Mouse (Mus musculus) forebrain, embryonic 12.5 days (tissue): ENCODE measurements at regions not wholly inside any gene's neighbourhood (a gene's known extent, or its start where the extent isn't known, plus 50 kb on each side); places are given as distances from the start of the nearest gene placed in this dataset.

Source experiments
- ATAC-seq: fragments of 200-750 bp; cut with Nextera tagmentation; 2 replicates; pipeline ENCODE4 v1.8.0; 2017; ENCODE audit warnings: moderate TSS enrichment; ENCODE audit not compliant: low FRiP score
- H3K27ac ChIP-seq: fragments of 300-500 bp; sonication (generic); 2 replicates; pipeline ENCODE4 v1.5.1; 2016; ENCODE audit warnings: mild to moderate bottlenecking
- H3K27me3 ChIP-seq: fragments of 300-500 bp; sonication (generic); 2 replicates; pipeline ENCODE4 v1.6.1; 2016; ENCODE audit warnings: mild to moderate bottlenecking
- H3K36me3 ChIP-seq: fragments of 300-500 bp; sonication (generic); replicated peaks from 2 replicates; pipeline ENCODE4 v1.6.1; 2016; ENCODE audit warnings: mild to moderate bottlenecking
- H3K4me1 ChIP-seq: fragments of 300-500 bp; sonication (generic); 2 replicates; pipeline ENCODE4 v1.6.1; 2016
- H3K4me2 ChIP-seq: fragments of 300-500 bp; sonication (generic); 2 replicates; pipeline ENCODE4 v1.6.1; 2016; ENCODE audit warnings: mild to moderate bottlenecking, moderate library complexity
- H3K4me3 ChIP-seq: fragments of 300-500 bp; sonication (generic); replicated peaks from 2 replicates; pipeline ENCODE4 v1.5.1; 2016; ENCODE audit warnings: mild to moderate bottlenecking
- H3K9ac ChIP-seq: fragments of 300-500 bp; sonication (generic); 2 replicates; pipeline ENCODE4 v1.6.1; 2016; ENCODE audit warnings: mild to moderate bottlenecking
- H3K9me3 ChIP-seq: fragments of 300-500 bp; sonication (generic); 2 replicates; pipeline ENCODE4 v1.6.1; 2016
- WGBS: fragments of 180-500 bp; shearing (Covaris S2); methylation state at CpG from one replicate; pipeline ENCODE4 v1.1.7; 2016; 5-methylcytosine and 5-hydroxymethylcytosine counted together

GRCm38 (mm10) chr5:75825576-75825975 is 152.7 kb downstream of the Kdr start:
- H3K4me3 ChIP-seq: no peak overlapping the region
- WGBS: 82% methylated on average over 5 of the region's 5 CpGs
- H3K9ac ChIP-seq: no peak overlapping the region
- H3K9me3 ChIP-seq: no peaks in the 10 kb centered on the region
- no peaks in the 10 kb centered on the region for H3K27me3 ChIP-seq
- no peaks in the 10 kb centered on the region for H3K36me3 ChIP-seq
- H3K4me1 ChIP-seq: peaks cover 3% of the 10 kb centered on the region; the same call in 1 of the 2 replicates
- ATAC-seq: no peak
- H3K4me2 ChIP-seq: no peak overlapping the region
- H3K27ac ChIP-seq: no peak overlapping the region

GRCm38 (mm10) chr5:75824660-75825059 is 153.6 kb downstream of the Kdr start:
- Histone ChIP-seq H3K27ac (no peak overlapping the region), H3K36me3 (no peaks in the 10 kb centered on the region), H3K9me3 (no peaks in the 10 kb centered on the region), H3K4me2 (no peak overlapping the region), H3K4me1 (no peaks in the 10 kb centered on the region), H3K9ac (no peak overlapping the region), H3K4me3 (no peak overlapping the region), H3K27me3 (no peaks in the 10 kb centered on the region)
- no peak for ATAC-seq
- WGBS: 87% methylated on average over 4 of the region's 4 CpGs

GRCm38 (mm10) chr5:75823646-75824045 is 154.6 kb downstream of the Kdr start:
- H3K4me1 ChIP-seq: no peaks in the 10 kb centered on the region
- ATAC-seq: no peak
- WGBS: 92% methylated on average over 3 of the region's 3 CpGs

GRCm38 (mm10) chr5:75817396-75817795 is 160.9 kb downstream of the Kdr start:
- H3K4me3 ChIP-seq: no peak overlapping the region
- no peak for ATAC-seq
- WGBS: 96% methylated on average over 13 of the region's 13 CpGs
- no peaks in the 10 kb centered on the region for H3K36me3 ChIP-seq
- H3K9me3 ChIP-seq: no peaks in the 10 kb centered on the region
- H3K4me1 ChIP-seq: no peaks in the 10 kb centered on the region
- H3K27ac ChIP-seq: no peak overlapping the region
- no peak overlapping the region for H3K4me2 ChIP-seq
- no peak overlapping the region for H3K9ac ChIP-seq
- 0 out of 2 replicates have a peak, but pooled peaks cover 6% of the 10 kb centered on the region for H3K27me3 ChIP-seq

More at GRCm38 (mm10) chr5:75823646-75824045, 154.6 kb downstream of the Kdr start:
- Histone ChIP-seq H3K9me3 (no peaks in the 10 kb centered on the region), H3K4me3 (no peak overlapping the region), H3K9ac (no peak overlapping the region), H3K4me2 (no peak overlapping the region), H3K36me3 (no peaks in the 10 kb centered on the region), H3K27ac (no peak overlapping the region), H3K27me3 (no peaks in the 10 kb centered on the region)

DNA sequence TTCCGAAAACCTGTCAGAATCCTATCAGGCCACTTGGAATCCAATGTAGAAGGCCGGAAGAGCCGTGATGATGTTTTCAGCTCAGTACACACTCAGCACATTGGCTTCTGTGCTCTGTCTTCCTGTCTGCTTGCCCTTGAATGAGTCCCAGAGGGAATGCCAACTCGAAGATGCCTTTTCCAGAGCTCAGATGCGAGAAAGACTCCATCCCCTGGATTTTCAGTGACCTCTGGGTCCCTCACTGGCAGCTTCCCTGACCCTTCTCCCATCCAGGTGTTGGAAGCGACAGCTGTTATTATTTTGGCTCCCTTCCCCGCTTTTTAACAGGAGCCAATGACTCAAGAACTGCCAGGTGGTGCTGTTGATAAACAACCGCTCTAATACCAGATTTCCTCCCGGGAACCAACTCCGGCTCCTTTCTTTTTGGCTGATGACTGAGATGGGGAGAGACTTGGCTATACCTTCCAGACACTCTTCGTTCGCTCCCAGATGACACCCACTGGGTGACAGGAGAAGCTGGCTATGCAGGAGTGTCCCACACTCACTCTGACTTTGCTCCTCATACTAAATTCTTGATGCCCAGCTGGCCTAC is 163.8 kb downstream of the Kdr start:
- H3K9me3 ChIP-seq: no peaks in the 10 kb centered on the region
- 0 out of 2 replicates have a peak, but pooled peaks cover 6% of the 10 kb centered on the region for H3K27me3 ChIP-seq
- WGBS: 88% methylated on average over 12 of the region's 12 CpGs
- no peak overlapping the region for H3K27ac ChIP-seq
- no peaks in the 10 kb centered on the region for H3K36me3 ChIP-seq
- H3K4me2 ChIP-seq: no peak overlapping the region
- no peak overlapping the region for H3K4me3 ChIP-seq
- H3K4me1 ChIP-seq: no peaks in the 10 kb centered on the region
- ATAC-seq: no peak
- no peak overlapping the region for H3K9ac ChIP-seq

GRCm38 (mm10) chr5:75812686-75813085 is 165.6 kb downstream of the Kdr start:
- Histone ChIP-seq H3K4me3 (no peak overlapping the region), H3K27ac (no peak overlapping the region), H3K9me3 (no peaks in the 10 kb centered on the region), H3K36me3 (no peaks in the 10 kb centered on the region), H3K4me1 (no peaks in the 10 kb centered on the region), H3K27me3 (0 out of 2 replicates have a peak, but pooled peaks cover 4% of the 10 kb centered on the region), H3K9ac (no peak overlapping the region), H3K4me2 (no peak overlapping the region)
- no peak for ATAC-seq
- 85% methylated on average over 4 of the region's 4 CpGs for WGBS

GRCm38 (mm10) chr5:75808551-75809332 is 169.5 kb downstream of the Kdr start:
- ATAC-seq: no peak
- no peaks in the 10 kb centered on the region for H3K27me3 ChIP-seq
- no peaks in the 10 kb centered on the region for H3K36me3 ChIP-seq
- H3K4me3 ChIP-seq: no peak overlapping the region
- no peak overlapping the region for H3K27ac ChIP-seq
- H3K9me3 ChIP-seq: no peaks in the 10 kb centered on the region
- no peaks in the 10 kb centered on the region for H3K4me1 ChIP-seq
- WGBS: 88% methylated on average over 18 of the region's 18 CpGs
- H3K4me2 ChIP-seq: no peak overlapping the region
- H3K9ac ChIP-seq: no peak overlapping the region

DNA sequence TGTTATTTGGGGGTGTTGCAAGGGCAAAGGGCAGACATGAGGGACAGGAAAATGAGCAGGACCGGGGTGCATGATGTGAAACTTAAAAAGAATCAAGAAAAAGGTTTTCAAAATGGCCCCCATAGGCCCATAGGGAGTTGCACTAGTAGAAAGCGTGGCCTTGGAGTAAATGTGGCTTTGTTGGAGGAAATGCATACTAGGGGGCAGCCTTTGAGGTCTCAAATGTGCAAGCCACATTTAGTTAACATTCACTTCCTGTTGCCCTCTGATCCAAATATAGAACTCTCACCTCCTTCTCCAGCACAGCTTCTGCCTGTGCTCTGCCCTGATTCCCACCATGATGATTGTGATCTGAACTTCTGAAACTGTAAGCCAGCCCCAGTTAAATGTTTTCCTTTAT is 173.2 kb downstream of the Kdr start:
- no peak overlapping the region for H3K4me2 ChIP-seq
- H3K4me1 ChIP-seq: peaks cover 2% of the 10 kb centered on the region; the same call in 1 of the 2 replicates
- H3K27ac ChIP-seq: no peak overlapping the region
- 76% methylated on average over 2 of the region's 2 CpGs for WGBS
- ATAC-seq: no peak
- no peak overlapping the region for H3K9ac ChIP-seq
- no peaks in the 10 kb centered on the region for H3K36me3 ChIP-seq
- H3K9me3 ChIP-seq: no peaks in the 10 kb centered on the region
- no peak overlapping the region for H3K4me3 ChIP-seq
- peaks cover 14% of the 10 kb centered on the region; the same call in 1 of the 2 replicates for H3K27me3 ChIP-seq

- Histone ChIP-seq H3K4me3 (no peak overlapping the region), H3K4me1 (peaks cover 7% of the 10 kb centered on the region; the same call in 1 of the 2 replicates), H3K9me3 (no peaks in the 10 kb centered on the region), H3K27ac (no peak overlapping the region), H3K36me3 (no peaks in the 10 kb centered on the region), H3K4me2 (no peak overlapping the region), H3K9ac (no peak overlapping the region), H3K27me3 (peaks cover 17% of the 10 kb centered on the region; the same call in 1 of the 2 replicates)
- no peak for ATAC-seq
- WGBS: 96% methylated on average over 2 of the region's 2 CpGs
Measured at GRCm38 (mm10) chr5:75804340-75804739, 173.9 kb downstream of the Kdr start.

GRCm38 (mm10) chr5:75803012-75803411 is 175.2 kb downstream of the Kdr start:
- H3K36me3 ChIP-seq: no peaks in the 10 kb centered on the region
- no peak overlapping the region for H3K27ac ChIP-seq
- H3K4me3 ChIP-seq: no peak overlapping the region
- H3K4me1 ChIP-seq: peaks cover 7% of the 10 kb centered on the region; the same call in 1 of the 2 replicates
- H3K9ac ChIP-seq: no peak overlapping the region
- ATAC-seq: no peak
- WGBS: 98% methylated on average over 2 of the region's 2 CpGs
- no peaks in the 10 kb centered on the region for H3K9me3 ChIP-seq
- no peak overlapping the region for H3K4me2 ChIP-seq
- H3K27me3 ChIP-seq: peaks cover 17% of the 10 kb centered on the region; the same call in 1 of the 2 replicates

DNA sequence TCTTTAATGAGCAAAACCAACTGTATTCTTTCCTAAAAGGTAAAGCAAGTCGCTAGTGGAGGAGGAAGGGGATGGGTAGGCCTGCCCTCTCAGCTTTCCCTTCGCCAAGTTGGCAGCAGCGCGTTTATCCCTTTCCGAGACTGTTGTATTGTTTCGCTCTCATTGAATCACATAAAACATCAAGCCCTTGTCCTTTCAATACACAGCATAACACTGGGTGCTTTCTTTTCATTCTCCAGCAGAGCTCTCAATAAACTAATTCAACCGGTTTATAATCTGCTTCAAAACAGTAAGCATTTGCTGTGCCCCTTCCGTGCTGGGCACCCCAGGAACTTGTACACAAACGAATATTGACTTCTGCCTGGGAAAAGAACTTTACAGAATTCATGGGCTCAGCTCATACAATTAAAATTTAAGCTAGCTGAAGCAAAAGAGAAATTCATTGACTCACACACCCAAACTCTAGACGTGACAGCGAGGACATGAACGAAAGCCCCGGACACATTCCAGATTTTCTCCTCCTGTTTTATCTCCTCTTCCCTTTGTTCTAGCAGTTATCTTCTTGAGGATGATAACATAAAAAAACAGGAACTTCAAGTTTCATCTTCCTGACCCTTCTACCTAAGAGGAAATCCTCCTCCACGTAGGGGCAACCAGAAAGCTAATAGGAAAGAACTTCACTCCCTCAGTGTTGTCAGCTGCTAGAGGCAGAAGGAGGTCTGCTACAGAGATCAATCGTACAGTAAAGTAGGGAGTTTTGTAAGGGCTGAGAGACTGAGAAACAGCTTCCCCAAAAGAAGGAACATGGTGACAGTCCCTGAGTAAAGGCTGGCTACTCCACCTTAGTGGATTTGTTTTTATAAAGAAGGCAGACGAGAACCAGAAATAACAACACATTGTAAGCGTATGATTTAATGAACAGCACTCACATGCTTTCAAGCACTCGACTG is 177.9 kb downstream of the Kdr start:
- Histone ChIP-seq H3K4me3 (no peak overlapping the region), H3K4me1 (peaks cover 7% of the 10 kb centered on the region; the same call in 1 of the 2 replicates), H3K27me3 (peaks cover 17% of the 10 kb centered on the region; the same call in 1 of the 2 replicates), H3K4me2 (0 out of 2 replicates have a peak overlapping the region, but pooled peaks have one; percentile 10), H3K9ac (no peak overlapping the region), H3K36me3 (no peaks in the 10 kb centered on the region), H3K9me3 (no peaks in the 10 kb centered on the region), H3K27ac (no peak overlapping the region)
- WGBS: 35% methylated on average over 18 of the region's 18 CpGs
- 0 out of 2 replicates have a peak, but pooled peaks have one; percentile 27 for ATAC-seq

DNA sequence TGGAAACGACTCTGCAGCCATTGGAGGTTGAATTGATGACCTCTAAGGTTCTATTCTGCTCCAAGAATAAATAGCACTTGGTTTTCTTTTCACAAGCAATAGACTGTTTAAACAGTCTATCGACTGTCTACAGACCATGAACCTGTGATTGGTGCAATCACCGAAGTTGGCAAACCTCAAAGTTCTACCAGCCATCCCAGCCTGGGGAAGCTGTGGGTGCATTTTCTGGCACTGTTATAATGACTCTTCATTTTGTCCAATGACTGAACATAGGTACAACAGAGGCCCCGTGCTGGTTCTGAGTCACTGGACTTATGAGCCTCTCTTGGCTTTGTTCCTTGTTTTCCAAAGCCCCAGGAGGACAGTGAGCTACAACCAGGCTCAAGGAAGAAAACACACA is 178.6 kb downstream of the Kdr start:
- WGBS: 69% methylated on average over 4 of the region's 4 CpGs
- H3K4me2 ChIP-seq: 0 out of 2 replicates have a peak overlapping the region, but pooled peaks have one; percentile 10
- H3K9me3 ChIP-seq: no peaks in the 10 kb centered on the region
- H3K9ac ChIP-seq: no peak overlapping the region
- no peak overlapping the region for H3K27ac ChIP-seq
- H3K27me3 ChIP-seq: peaks cover 17% of the 10 kb centered on the region; the same call in 1 of the 2 replicates
- no peak overlapping the region for H3K4me3 ChIP-seq
- H3K4me1 ChIP-seq: peaks cover 7% of the 10 kb centered on the region; the same call in 1 of the 2 replicates
- H3K36me3 ChIP-seq: no peaks in the 10 kb centered on the region
- ATAC-seq: no peak
